Mouse (Mus musculus) liver, embryonic 14.5 days (tissue): ENCODE measurements at regions not wholly inside any gene's neighbourhood (a gene's known extent, or its start where the extent isn't known, plus 50 kb on each side); places are given as distances from the start of the nearest gene placed in this dataset.

Experiments used
- CTCF ChIP-seq: IDR thresholded peaks from 2 replicates; pipeline ENCODE4 v1.5.1; 2016; ENCODE audit warnings: antibody characterized with exemption, low read depth, control low read depth
- EP300 ChIP-seq: IDR thresholded peaks from 2 replicates; pipeline ENCODE4 v1.6.1; 2016; ENCODE audit warnings: antibody characterized with exemption, low read depth

DNA sequence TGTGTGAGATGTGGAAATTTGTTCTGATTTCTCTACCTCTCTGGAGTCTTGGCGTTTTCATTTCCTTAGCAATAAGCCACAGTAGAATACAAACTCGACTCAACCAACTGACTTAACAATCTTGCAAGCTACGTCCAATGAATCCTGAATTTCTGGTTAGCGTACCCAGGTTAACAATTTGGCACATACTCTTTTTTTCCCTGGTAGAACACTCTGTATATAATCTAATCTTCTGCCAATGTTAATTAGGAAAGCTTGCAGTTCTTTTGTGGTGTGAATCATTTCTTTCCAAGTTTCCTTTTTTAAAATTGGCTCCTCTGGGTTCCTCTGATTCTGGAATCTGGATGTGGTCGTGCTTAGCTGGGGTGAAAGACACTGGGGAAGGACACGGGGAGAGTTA lies 103.5 kb upstream of the Tmem178 start:
- TF ChIP-seq EP300 (no peak), CTCF (no peak)
